Mouse (Mus musculus): ENCODE data around the gene Morn5. TPM values are rescaled to one million over a fixed set of nuclear protein-coding genes. Genes with fewer than 3 reads are reported as not detected.

The Morn5 gene
- polyA plus RNA-seq, 1 experiment from 2014 or later: 20.2 TPM

- Histone ChIP-seq H3K27me3 (0 out of 2 replicates have a peak, but pooled peaks cover 3% of the 10 kb centered on the region), H3K9me3 (replicated peaks) (no peaks in the 10 kb centered on the region), H3K4me3 (replicated peaks) (no peak overlapping the region), H3K36me3 (no peaks in the 10 kb centered on the region), H3K27ac (replicated peaks) (no peak overlapping the region), H3K9ac (no peak overlapping the region), H3K4me2 (replicated peaks) (no peak overlapping the region), H3K4me1 (no peaks in the 10 kb centered on the region)
- WGBS: 73% methylated on average over 8 of the region's 8 CpGs
- ATAC-seq (ENCODE audit: insufficient number of reproducible peaks, low FRiP score, low TSS enrichment, low read depth): no peak
These were observed 22.5 kb downstream of the Morn5 start for GRCm38 (mm10) chr2:36071660-36072305.

GRCm38 (mm10) chr2:36073781-36074180 lies 24.5 kb downstream of the Morn5 start:
- ATAC-seq (ENCODE audit: insufficient number of reproducible peaks, low FRiP score, low TSS enrichment, low read depth): no peak
- no peaks in the 10 kb centered on the region for H3K9me3 ChIP-seq (replicated peaks)
- no peak overlapping the region for H3K27ac ChIP-seq (replicated peaks)
- H3K4me2 ChIP-seq (replicated peaks): no peak overlapping the region
- H3K9ac ChIP-seq: no peak overlapping the region
- WGBS: 51% methylated on average over 3 of the region's 3 CpGs
- no peak overlapping the region for H3K4me3 ChIP-seq (replicated peaks)
- peaks cover 14% of the 10 kb centered on the region; the same call in 1 of the 2 replicates for H3K4me1 ChIP-seq
- no peaks in the 10 kb centered on the region for H3K36me3 ChIP-seq
- H3K27me3 ChIP-seq: 0 out of 2 replicates have a peak, but pooled peaks cover 3% of the 10 kb centered on the region

- no peak overlapping the region for H3K4me3 ChIP-seq (replicated peaks)
- 0 out of 2 replicates have a peak, but pooled peaks cover 3% of the 10 kb centered on the region for H3K27me3 ChIP-seq
- ATAC-seq (ENCODE audit: insufficient number of reproducible peaks, low FRiP score, low TSS enrichment, low read depth): no peak
- no peaks in the 10 kb centered on the region for H3K36me3 ChIP-seq
- H3K9ac ChIP-seq: no peak overlapping the region
- no peak overlapping the region for H3K4me2 ChIP-seq (replicated peaks)
- no peak overlapping the region for H3K27ac ChIP-seq (replicated peaks)
- no peaks in the 10 kb centered on the region for H3K9me3 ChIP-seq (replicated peaks)
- 90% methylated on average over 5 of the region's 5 CpGs for WGBS
- H3K4me1 ChIP-seq: peaks cover 20% of the 10 kb centered on the region; the same call in 1 of the 2 replicates
These were observed 26.0 kb downstream of the Morn5 start for GRCm38 (mm10) chr2:36075210-36075609.

- H3K27ac ChIP-seq (replicated peaks): no peak overlapping the region
- no peaks in the 10 kb centered on the region for H3K36me3 ChIP-seq
- no peak overlapping the region for H3K4me3 ChIP-seq (replicated peaks)
- no peaks in the 10 kb centered on the region for H3K9me3 ChIP-seq (replicated peaks)
- 18% methylated on average over 11 of the region's 11 CpGs for WGBS
- peaks cover 25% of the 10 kb centered on the region; the same call in 1 of the 2 replicates for H3K4me1 ChIP-seq
- H3K9ac ChIP-seq: no peak overlapping the region
- H3K27me3 ChIP-seq: 0 out of 2 replicates have a peak, but pooled peaks cover 3% of the 10 kb centered on the region
- peak overlapping the region; percentile 24; the same call in 1 of the 2 replicates for H3K4me2 ChIP-seq (replicated peaks)
- no peak for ATAC-seq (ENCODE audit: insufficient number of reproducible peaks, low FRiP score, low TSS enrichment, low read depth)
These were observed 28.0 kb downstream of the Morn5 start for GRCm38 (mm10) chr2:36077160-36077761.

- 17% methylated on average over 9 of the region's 9 CpGs for WGBS
- H3K27me3 ChIP-seq: 0 out of 2 replicates have a peak, but pooled peaks cover 2% of the 10 kb centered on the region
- H3K4me2 ChIP-seq (replicated peaks): no peak overlapping the region
- no peak for ATAC-seq (ENCODE audit: insufficient number of reproducible peaks, low FRiP score, low TSS enrichment, low read depth)
- H3K9ac ChIP-seq: no peak overlapping the region
- H3K36me3 ChIP-seq: no peaks in the 10 kb centered on the region
- no peak overlapping the region for H3K27ac ChIP-seq (replicated peaks)
- H3K9me3 ChIP-seq (replicated peaks): no peaks in the 10 kb centered on the region
- H3K4me1 ChIP-seq: peaks cover 47% of the 10 kb centered on the region
- H3K4me3 ChIP-seq (replicated peaks): no peak overlapping the region
These were observed 32.2 kb downstream of the Morn5 start for GRCm38 (mm10) chr2:36081446-36081845.

GRCm38 (mm10) chr2:36082802-36083580 lies 33.7 kb downstream of the Morn5 start:
- ATAC-seq (ENCODE audit: insufficient number of reproducible peaks, low FRiP score, low TSS enrichment, low read depth): peak; percentile 16; the same call in 1 of the 2 replicates
- 70% methylated on average over 9 of the region's 9 CpGs for WGBS
- H3K4me1 ChIP-seq: peaks cover 40% of the 10 kb centered on the region

GRCm38 (mm10) chr2:36085041-36085440 lies 35.8 kb downstream of the Morn5 start:
- no peak for ATAC-seq (ENCODE audit: insufficient number of reproducible peaks, low FRiP score, low TSS enrichment, low read depth)
- H3K27me3 ChIP-seq: peaks cover 26% of the 10 kb centered on the region

More at GRCm38 (mm10) chr2:36082802-36083580, 33.7 kb downstream of the Morn5 start:
- Histone ChIP-seq H3K9ac (no peak overlapping the region), H3K9me3 (replicated peaks) (no peaks in the 10 kb centered on the region), H3K4me3 (replicated peaks) (no peak overlapping the region), H3K27me3 (peaks cover 8% of the 10 kb centered on the region), H3K27ac (replicated peaks) (peak overlapping the region; percentile 65; the same call in 1 of the 2 replicates), H3K4me2 (replicated peaks) (no peak overlapping the region), H3K36me3 (no peaks in the 10 kb centered on the region)

GRCm38 (mm10) chr2:36089190-36089589 lies 39.9 kb downstream of the Morn5 start:
- Histone ChIP-seq H3K27ac (replicated peaks) (no peak overlapping the region), H3K4me3 (replicated peaks) (no peak overlapping the region), H3K36me3 (no peaks in the 10 kb centered on the region), H3K9me3 (replicated peaks) (no peaks in the 10 kb centered on the region), H3K9ac (no peak overlapping the region), H3K27me3 (peaks cover 66% of the 10 kb centered on the region), H3K4me1 (peaks cover 35% of the 10 kb centered on the region), H3K4me2 (replicated peaks) (no peak overlapping the region)
- no peak for ATAC-seq (ENCODE audit: insufficient number of reproducible peaks, low FRiP score, low TSS enrichment, low read depth)
- whole genome bisulfite sequencing: 43% methylated on average over 3 of the region's 3 CpGs

More at GRCm38 (mm10) chr2:36085041-36085440, 35.8 kb downstream of the Morn5 start:
- no peak overlapping the region for H3K4me2 ChIP-seq (replicated peaks)
- H3K4me3 ChIP-seq (replicated peaks): no peak overlapping the region
- H3K9ac ChIP-seq: no peak overlapping the region
- peaks cover 27% of the 10 kb centered on the region for H3K4me1 ChIP-seq
- 100% methylated on average over 1 of the region's 1 CpGs for WGBS
- no peaks in the 10 kb centered on the region for H3K9me3 ChIP-seq (replicated peaks)
- H3K27ac ChIP-seq (replicated peaks): no peak overlapping the region
- H3K36me3 ChIP-seq: no peaks in the 10 kb centered on the region

- H3K9ac ChIP-seq: no peak overlapping the region
- no peaks in the 10 kb centered on the region for H3K36me3 ChIP-seq
- no peaks in the 10 kb centered on the region for H3K9me3 ChIP-seq (replicated peaks)
- H3K4me1 ChIP-seq: peaks cover 27% of the 10 kb centered on the region
- H3K27ac ChIP-seq (replicated peaks): no peak overlapping the region
- H3K4me2 ChIP-seq (replicated peaks): peak overlapping the region; percentile 81
- H3K4me3 ChIP-seq (replicated peaks): peak overlapping the region; percentile 43
- peaks cover 85% of the 10 kb centered on the region for H3K27me3 ChIP-seq
- 5% methylated on average over 70 of the region's 70 CpGs for WGBS
- ATAC-seq (ENCODE audit: insufficient number of reproducible peaks, low FRiP score, low TSS enrichment, low read depth): peak; percentile 67
These were observed 41.8 kb downstream of the Morn5 start for GRCm38 (mm10) chr2:36090853-36091741.

- Histone ChIP-seq H3K9ac (no peak overlapping the region), H3K36me3 (no peaks in the 10 kb centered on the region), H3K4me2 (replicated peaks) (no peak overlapping the region), H3K27ac (replicated peaks) (no peak overlapping the region), H3K4me3 (replicated peaks) (no peak overlapping the region), H3K4me1 (peaks cover 33% of the 10 kb centered on the region), H3K9me3 (replicated peaks) (no peaks in the 10 kb centered on the region), H3K27me3 (peaks cover 93% of the 10 kb centered on the region)
- 15% methylated on average over 4 of the region's 4 CpGs for WGBS
- no peak for ATAC-seq (ENCODE audit: insufficient number of reproducible peaks, low FRiP score, low TSS enrichment, low read depth)
These were observed 43.5 kb downstream of the Morn5 start for GRCm38 (mm10) chr2:36092748-36093147.

Data from embryonic facial prominence, embryonic 15.5 days (tissue).